Mouse (Mus musculus): ENCODE measurements around the gene Ltbr. TPM values are rescaled to one million over a fixed set of nuclear protein-coding genes. Genes with fewer than 3 reads are reported as not detected.
A peak's percentile ranks its signal among the peaks of the same experiment; 100 is the strongest.

Gene Ltbr
- polyA plus RNA-seq, 1 experiment from 2014 or later, result 55.1 TPM

DNA sequence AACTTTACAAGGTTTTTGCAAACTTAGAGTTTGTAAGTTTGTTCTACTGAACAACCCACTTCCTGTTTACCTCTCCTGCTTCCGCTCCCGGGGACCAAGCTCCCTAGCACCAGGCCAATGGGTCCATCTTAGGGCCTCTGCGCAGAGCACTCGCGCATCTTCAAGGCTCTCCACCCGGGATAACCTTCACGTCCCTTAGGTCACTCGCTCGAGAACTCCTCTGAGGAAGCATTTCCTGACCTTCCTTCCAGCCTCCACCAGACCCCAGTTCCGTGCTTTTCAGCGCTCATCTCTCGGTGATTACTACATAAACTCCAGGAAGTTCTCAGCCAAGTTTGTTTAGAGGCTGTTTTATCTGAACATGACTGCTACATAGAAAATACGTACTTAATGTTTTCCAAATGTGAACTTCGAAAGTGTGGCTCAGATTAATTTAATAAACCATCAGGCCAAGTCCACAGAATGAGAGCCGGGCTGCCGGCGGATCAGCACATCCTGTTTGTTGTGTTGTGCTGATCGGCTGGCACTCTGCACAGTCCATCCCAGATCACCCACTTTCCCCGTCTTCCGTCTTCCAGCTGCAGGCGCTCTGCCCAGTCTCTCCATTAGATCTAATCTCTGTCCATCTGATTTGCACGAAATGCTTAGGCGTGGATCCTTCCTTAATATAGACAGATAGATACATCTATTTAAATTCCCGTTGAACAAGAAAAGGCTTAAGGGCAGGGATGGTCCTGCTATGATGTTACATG is 11.3 kb downstream of the Ltbr start:
- no peak overlapping the region for H3K4me2 ChIP-seq (replicated peaks; ENCODE audit: low read depth, low read length)
- 71% methylated on average over 24 of the region's 24 CpGs for WGBS
- ATAC-seq (ENCODE audit: insufficient number of reproducible peaks, insufficient read depth, low FRiP score, low read depth), result no peak
- no peaks in the 10 kb centered on the region for H3K9me3 ChIP-seq (ENCODE audit: control insufficient read depth, low read depth, low read length)
- no peak overlapping the region for H3K27ac ChIP-seq (ENCODE audit: low read length)
- H3K4me1 ChIP-seq (ENCODE audit: control insufficient read depth, insufficient read depth, low read length), result no peaks in the 10 kb centered on the region
- H3K36me3 ChIP-seq (ENCODE audit: control insufficient read depth, insufficient read depth, low read length), result peaks cover 12% of the 10 kb centered on the region
- no peaks in the 10 kb centered on the region for H3K27me3 ChIP-seq (ENCODE audit: control insufficient read depth, insufficient read depth, low read length)
- no peak overlapping the region for H3K4me3 ChIP-seq (ENCODE audit: low read depth, low read length)
- no peak overlapping the region for H3K9ac ChIP-seq (replicated peaks; ENCODE audit: low read depth, low read length)

DNA sequence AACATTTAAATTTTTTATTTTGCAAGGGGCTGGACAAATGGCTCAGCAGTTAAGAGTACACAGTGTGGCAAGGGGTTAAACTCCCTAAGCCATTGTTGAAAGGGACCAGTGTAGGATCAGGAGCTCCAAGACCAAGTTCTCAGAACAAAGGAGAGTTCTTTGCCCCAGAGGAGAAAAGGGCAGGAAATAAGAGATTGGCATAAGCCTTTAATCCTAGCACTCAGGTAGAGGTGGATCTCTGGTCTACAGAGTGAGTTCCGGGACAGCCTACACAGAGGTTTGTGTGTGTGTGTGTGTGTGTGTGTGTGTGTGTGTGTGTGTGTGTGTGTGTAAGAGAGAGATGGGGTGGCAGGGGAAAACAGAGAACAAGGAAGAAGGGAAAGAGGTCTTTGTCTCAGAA is 12.7 kb downstream of the Ltbr start:
- Histone ChIP-seq H3K4me3 (ENCODE audit: low read depth, low read length) (no peak overlapping the region), H3K27ac (ENCODE audit: low read length) (no peak overlapping the region), H3K9me3 (ENCODE audit: control insufficient read depth, low read depth, low read length) (no peaks in the 10 kb centered on the region), H3K36me3 (ENCODE audit: control insufficient read depth, insufficient read depth, low read length) (no peaks in the 10 kb centered on the region), H3K27me3 (ENCODE audit: control insufficient read depth, insufficient read depth, low read length) (no peaks in the 10 kb centered on the region), H3K4me2 (replicated peaks; ENCODE audit: low read depth, low read length) (no peak overlapping the region), H3K9ac (replicated peaks; ENCODE audit: low read depth, low read length) (no peak overlapping the region), H3K4me1 (ENCODE audit: control insufficient read depth, insufficient read depth, low read length) (no peaks in the 10 kb centered on the region)
- ATAC-seq (ENCODE audit: insufficient number of reproducible peaks, insufficient read depth, low FRiP score, low read depth), result no peak
- 52% methylated on average over 1 of the region's 1 CpGs for WGBS

DNA sequence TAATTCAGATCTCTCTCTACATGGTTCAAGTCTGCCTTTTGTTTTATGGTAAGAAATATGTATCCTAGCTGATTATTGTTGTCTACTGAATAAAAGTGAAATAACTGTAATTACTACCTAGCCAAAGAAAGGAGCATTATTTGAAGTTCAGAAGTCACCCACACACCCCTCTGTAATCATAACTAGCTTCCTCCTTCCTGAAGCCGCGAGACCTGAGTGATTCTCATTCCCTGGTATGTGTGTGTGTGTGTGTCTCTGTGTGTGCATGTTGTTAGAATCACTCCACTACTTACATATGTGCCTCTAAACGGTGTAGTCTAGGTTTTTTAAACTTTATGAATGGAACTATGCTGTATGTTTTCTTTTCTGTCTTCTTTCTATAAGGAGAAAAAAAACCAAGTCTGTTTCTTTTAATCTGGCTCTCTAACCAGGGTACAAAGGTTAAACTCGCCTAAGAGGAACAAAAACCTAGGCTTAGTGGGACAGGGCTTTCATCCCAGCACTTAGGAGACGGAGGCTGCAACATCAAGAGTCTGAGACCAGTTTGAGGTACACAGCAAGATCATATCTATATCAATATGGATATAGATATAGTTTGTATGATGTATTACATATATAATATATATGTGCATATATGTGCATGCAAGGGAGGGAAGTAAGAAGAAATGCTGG is 16.4 kb downstream of the Ltbr start:
- Histone ChIP-seq H3K9ac (replicated peaks; ENCODE audit: low read depth, low read length) (no peak overlapping the region), H3K27ac (ENCODE audit: low read length) (no peak overlapping the region), H3K9me3 (ENCODE audit: control insufficient read depth, low read depth, low read length) (peaks cover 4% of the 10 kb centered on the region; the same call in 1 of the 2 replicates), H3K4me1 (ENCODE audit: control insufficient read depth, insufficient read depth, low read length) (no peaks in the 10 kb centered on the region), H3K36me3 (ENCODE audit: control insufficient read depth, insufficient read depth, low read length) (no peaks in the 10 kb centered on the region), H3K4me3 (ENCODE audit: low read depth, low read length) (no peak overlapping the region), H3K4me2 (replicated peaks; ENCODE audit: low read depth, low read length) (no peak overlapping the region), H3K27me3 (ENCODE audit: control insufficient read depth, insufficient read depth, low read length) (no peaks in the 10 kb centered on the region)
- WGBS, result 64% methylated on average over 5 of the region's 5 CpGs
- ATAC-seq (ENCODE audit: insufficient number of reproducible peaks, insufficient read depth, low FRiP score, low read depth), result no peak

- ATAC-seq (ENCODE audit: insufficient number of reproducible peaks, insufficient read depth, low FRiP score, low read depth), result no peak
- peaks cover 4% of the 10 kb centered on the region; the same call in 1 of the 2 replicates for H3K9me3 ChIP-seq (ENCODE audit: control insufficient read depth, low read depth, low read length)
- no peaks in the 10 kb centered on the region for H3K27me3 ChIP-seq (ENCODE audit: control insufficient read depth, insufficient read depth, low read length)
- H3K27ac ChIP-seq (ENCODE audit: low read length), result no peak overlapping the region
- H3K4me1 ChIP-seq (ENCODE audit: control insufficient read depth, insufficient read depth, low read length), result no peaks in the 10 kb centered on the region
- no peaks in the 10 kb centered on the region for H3K36me3 ChIP-seq (ENCODE audit: control insufficient read depth, insufficient read depth, low read length)
- no peak overlapping the region for H3K4me3 ChIP-seq (ENCODE audit: low read depth, low read length)
- H3K4me2 ChIP-seq (replicated peaks; ENCODE audit: low read depth, low read length), result no peak overlapping the region
- H3K9ac ChIP-seq (replicated peaks; ENCODE audit: low read depth, low read length), result no peak overlapping the region
- WGBS, result 68% methylated on average over 4 of the region's 4 CpGs
Measured at GRCm38 (mm10) chr6:125294049-125294448, 19.6 kb downstream of the Ltbr start.

GRCm38 (mm10) chr6:125292256-125292655 is 21.4 kb downstream of the Ltbr start:
- Histone ChIP-seq H3K9me3 (ENCODE audit: control insufficient read depth, low read depth, low read length) (peaks cover 4% of the 10 kb centered on the region; the same call in 1 of the 2 replicates), H3K36me3 (ENCODE audit: control insufficient read depth, insufficient read depth, low read length) (no peaks in the 10 kb centered on the region), H3K4me2 (replicated peaks; ENCODE audit: low read depth, low read length) (no peak overlapping the region), H3K4me1 (ENCODE audit: control insufficient read depth, insufficient read depth, low read length) (no peaks in the 10 kb centered on the region; the same call in 1 of the 2 replicates), H3K27ac (ENCODE audit: low read length) (no peak overlapping the region), H3K27me3 (ENCODE audit: control insufficient read depth, insufficient read depth, low read length) (no peaks in the 10 kb centered on the region), H3K9ac (replicated peaks; ENCODE audit: low read depth, low read length) (no peak overlapping the region), H3K4me3 (ENCODE audit: low read depth, low read length) (no peak overlapping the region)
- WGBS, result 81% methylated on average over 7 of the region's 7 CpGs
- ATAC-seq (ENCODE audit: insufficient number of reproducible peaks, insufficient read depth, low FRiP score, low read depth), result 0 out of 2 replicates have a peak, but pooled peaks have one; percentile 49

GRCm38 (mm10) chr6:125291329-125291728 is 22.4 kb downstream of the Ltbr start:
- Histone ChIP-seq H3K9ac (replicated peaks; ENCODE audit: low read depth, low read length) (no peak overlapping the region), H3K27ac (ENCODE audit: low read length) (no peak overlapping the region), H3K4me3 (ENCODE audit: low read depth, low read length) (no peak overlapping the region), H3K4me2 (replicated peaks; ENCODE audit: low read depth, low read length) (no peak overlapping the region), H3K36me3 (ENCODE audit: control insufficient read depth, insufficient read depth, low read length) (no peaks in the 10 kb centered on the region), H3K4me1 (ENCODE audit: control insufficient read depth, insufficient read depth, low read length) (peaks cover 3% of the 10 kb centered on the region; the same call in 1 of the 2 replicates), H3K9me3 (ENCODE audit: control insufficient read depth, low read depth, low read length) (peaks cover 4% of the 10 kb centered on the region; the same call in 1 of the 2 replicates), H3K27me3 (ENCODE audit: control insufficient read depth, insufficient read depth, low read length) (no peaks in the 10 kb centered on the region)
- WGBS, result 81% methylated on average over 4 of the region's 4 CpGs
- ATAC-seq (ENCODE audit: insufficient number of reproducible peaks, insufficient read depth, low FRiP score, low read depth), result no peak

- H3K4me2 ChIP-seq (replicated peaks; ENCODE audit: low read depth, low read length), result no peak overlapping the region
- H3K27ac ChIP-seq (ENCODE audit: low read length), result no peak overlapping the region
- no peaks in the 10 kb centered on the region for H3K36me3 ChIP-seq (ENCODE audit: control insufficient read depth, insufficient read depth, low read length)
- H3K4me1 ChIP-seq (ENCODE audit: control insufficient read depth, insufficient read depth, low read length), result peaks cover 9% of the 10 kb centered on the region; the same call in 1 of the 2 replicates
- H3K9ac ChIP-seq (replicated peaks; ENCODE audit: low read depth, low read length), result no peak overlapping the region
- no peak overlapping the region for H3K4me3 ChIP-seq (ENCODE audit: low read depth, low read length)
- peaks cover 3% of the 10 kb centered on the region; the same call in 1 of the 2 replicates for H3K9me3 ChIP-seq (ENCODE audit: control insufficient read depth, low read depth, low read length)
- ATAC-seq (ENCODE audit: insufficient number of reproducible peaks, insufficient read depth, low FRiP score, low read depth), result no peak
- 53% methylated on average over 5 of the region's 5 CpGs for whole genome bisulfite sequencing
- H3K27me3 ChIP-seq (ENCODE audit: control insufficient read depth, insufficient read depth, low read length), result no peaks in the 10 kb centered on the region
Measured at GRCm38 (mm10) chr6:125288730-125289129, 25.0 kb downstream of the Ltbr start.

- 69% methylated on average over 4 of the region's 4 CpGs for WGBS
- Histone ChIP-seq H3K9me3 (ENCODE audit: control insufficient read depth, low read depth, low read length) (no peaks in the 10 kb centered on the region; the same call in 1 of the 2 replicates), H3K4me2 (replicated peaks; ENCODE audit: low read depth, low read length) (no peak overlapping the region)
Measured at GRCm38 (mm10) chr6:125286944-125287343, 26.7 kb downstream of the Ltbr start.

More at GRCm38 (mm10) chr6:125286944-125287343, 26.7 kb downstream of the Ltbr start:
- H3K36me3 ChIP-seq (ENCODE audit: control insufficient read depth, insufficient read depth, low read length), result no peaks in the 10 kb centered on the region
- no peak overlapping the region for H3K27ac ChIP-seq (ENCODE audit: low read length)
- H3K4me1 ChIP-seq (ENCODE audit: control insufficient read depth, insufficient read depth, low read length), result peaks cover 9% of the 10 kb centered on the region; the same call in 1 of the 2 replicates
- no peak overlapping the region for H3K4me3 ChIP-seq (ENCODE audit: low read depth, low read length)
- H3K9ac ChIP-seq (replicated peaks; ENCODE audit: low read depth, low read length), result no peak overlapping the region
- ATAC-seq (ENCODE audit: insufficient number of reproducible peaks, insufficient read depth, low FRiP score, low read depth), result no peak
- no peaks in the 10 kb centered on the region for H3K27me3 ChIP-seq (ENCODE audit: control insufficient read depth, insufficient read depth, low read length)
